Mouse (Mus musculus) midbrain, postnatal 0 days (tissue): ENCODE measurements around the gene Larp7. TPM values are rescaled to one million over a fixed set of nuclear protein-coding genes. Genes with fewer than 3 reads are reported as not detected.

ENCODE experiments used
- ATAC-seq: fragments of 200-750 bp; cut with Nextera tagmentation; 2 replicates; pipeline ENCODE4 v1.8.0; 2017; ENCODE audit warnings: moderate number of reproducible peaks, mild to moderate bottlenecking, moderate TSS enrichment, moderate library complexity; ENCODE audit not compliant: low FRiP score
- DNase-seq: peaks from one replicate; pipeline ENCODE4 v3.0.0-alpha.2; 2015; ENCODE audit warnings: low spot score
- H3K27ac ChIP-seq: fragments of 300-500 bp; sonication (generic); 2 replicates; pipeline ENCODE4 v1.5.1; 2014; ENCODE audit warnings: low read depth, mild to moderate bottlenecking, low read length, mixed read lengths
- H3K27me3 ChIP-seq: fragments of 300-500 bp; sonication (generic); 2 replicates; pipeline ENCODE4 v1.6.1; 2014; ENCODE audit warnings: low read length, control low read depth, mixed read lengths; ENCODE audit not compliant: insufficient read depth
- H3K36me3 ChIP-seq: fragments of 300-500 bp; sonication (generic); 2 replicates; pipeline ENCODE4 v1.6.1; 2014; ENCODE audit warnings: low read length, control low read depth, mixed read lengths; ENCODE audit not compliant: insufficient read depth
- H3K4me1 ChIP-seq: fragments of 300-500 bp; sonication (generic); 2 replicates; pipeline ENCODE4 v1.6.1; 2014; ENCODE audit warnings: mild to moderate bottlenecking, control low read depth, antibody characterized with exemption, low read length, mixed read lengths; ENCODE audit not compliant: insufficient read depth
- H3K4me2 ChIP-seq: fragments of 300-500 bp; sonication (generic); 2 replicates; pipeline ENCODE4 v1.6.1; 2014; ENCODE audit warnings: low read depth, mild to moderate bottlenecking, low read length, mixed read lengths; ENCODE audit not compliant: poor library complexity, severe bottlenecking
- H3K4me3 ChIP-seq: fragments of 300-500 bp; sonication (generic); 2 replicates; pipeline ENCODE4 v1.5.1; 2014; ENCODE audit warnings: low read depth, mild to moderate bottlenecking, low read length, moderate library complexity
- H3K9ac ChIP-seq: fragments of 300-500 bp; sonication (generic); replicated peaks from 2 replicates; pipeline ENCODE4 v1.6.1; 2014; ENCODE audit warnings: mild to moderate bottlenecking, low read length, moderate library complexity, mixed read lengths; ENCODE audit not compliant: poor library complexity, severe bottlenecking
- H3K9me3 ChIP-seq: fragments of 300-500 bp; sonication (generic); 2 replicates; pipeline ENCODE4 v1.6.1; 2016; ENCODE audit warnings: low read length, control low read depth
- CTCF ChIP-seq: IDR thresholded peaks from 2 replicates; pipeline ENCODE4 v1.5.1; 2016; ENCODE audit warnings: antibody characterized with exemption, mild to moderate bottlenecking
- WGBS: fragments of 180-500 bp; shearing (Covaris S2); extraction: QIAGEN DNeasy Blood & Tissue Kit; methylation state at CpG from one replicate; pipeline ENCODE4 v1.1.7; 2014; 5-methylcytosine and 5-hydroxymethylcytosine counted together
- polyA plus RNA-seq: library from polyadenylated mRNA; unstranded; fragments of >200 nt; fragmentation: Nextera tagmentation; extraction: Ambion mirVana; gene quantifications from 2 replicates; pipeline ENCODE4 v1.2.1, GENCODE M21; 2015
- total RNA-seq: library from RNA; depleted of rRNA; stranded (reverse); fragments of >200 nt; gene quantifications from 2 replicates; pipeline ENCODE4 v1.2.3, GENCODE M21; 2014

The Larp7 gene
- total and polyA plus RNA-seq, 2 experiments from 2014 or later, result 9.0 to 31.8 TPM

DNA sequence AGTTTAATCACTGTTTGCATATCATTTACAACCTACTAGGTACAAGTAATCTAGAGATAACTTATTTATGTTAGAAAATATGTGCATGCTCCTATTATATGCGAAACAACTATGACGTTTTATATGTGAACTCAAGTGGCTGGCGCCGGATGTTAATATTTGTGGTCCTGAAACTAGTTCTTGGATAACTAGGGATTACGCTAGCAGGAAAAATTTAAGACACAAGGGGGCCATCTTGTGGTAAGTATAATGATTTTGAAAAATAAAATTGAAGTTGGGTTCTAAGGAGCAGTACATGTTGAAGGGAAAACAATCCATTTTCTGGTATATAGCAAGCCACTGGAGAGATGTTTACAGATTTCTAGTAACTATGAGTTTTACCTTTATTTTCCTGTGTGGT lies 1.6 kb upstream of the Larp7 start:
- Histone ChIP-seq H3K9me3 (no peaks in the 10 kb centered on the region), H3K27me3 (no peaks in the 10 kb centered on the region), H3K4me3 (no peak overlapping the region), H3K4me2 (no peak overlapping the region), H3K27ac (no peak overlapping the region), H3K4me1 (no peaks in the 10 kb centered on the region), H3K36me3 (no peaks in the 10 kb centered on the region), H3K9ac (no peak overlapping the region)
- ATAC-seq (no peak), DNase-seq (peak; percentile 51)
- TF ChIP-seq CTCF, result peak; percentile 67
- 44% methylated on average over 5 of the region's 5 CpGs for WGBS

- H3K9me3 ChIP-seq, result no peaks in the 10 kb centered on the region
- ATAC-seq (no peak; the same call in 1 of the 2 replicates), DNase-seq (no peak)
- TF ChIP-seq CTCF, result no peak
- H3K27ac ChIP-seq, result no peak overlapping the region
- H3K4me3 ChIP-seq, result peak overlapping the region; percentile 70
- peak overlapping the region; percentile 48 for H3K9ac ChIP-seq
- H3K36me3 ChIP-seq, result no peaks in the 10 kb centered on the region
- no peaks in the 10 kb centered on the region for H3K27me3 ChIP-seq
- H3K4me1 ChIP-seq, result no peaks in the 10 kb centered on the region
- peak overlapping the region; percentile 86 for H3K4me2 ChIP-seq
- WGBS, result 1% methylated on average over 4 of the region's 4 CpGs
Observed at GRCm38 (mm10) chr3:127553720-127554043, 533 bp upstream of the Larp7 start.

GRCm38 (mm10) chr3:127552434-127552972 lies 646 bp downstream of the Larp7 start:
- 5% methylated on average over 10 of the region's 13 CpGs for WGBS
- TF ChIP-seq CTCF, result no peak
- H3K27me3 ChIP-seq, result no peaks in the 10 kb centered on the region
- H3K36me3 ChIP-seq, result no peaks in the 10 kb centered on the region
- peak overlapping the region; percentile 93 for H3K27ac ChIP-seq
- no peak for DNase-seq
- no peaks in the 10 kb centered on the region for H3K4me1 ChIP-seq
- H3K9me3 ChIP-seq, result no peaks in the 10 kb centered on the region
- ATAC-seq, result no peak
- peak overlapping the region; percentile 64; the same call in 1 of the 2 replicates for H3K9ac ChIP-seq
- H3K4me3 ChIP-seq, result peak overlapping the region; percentile 70
- H3K4me2 ChIP-seq, result peak overlapping the region; percentile 57

DNA sequence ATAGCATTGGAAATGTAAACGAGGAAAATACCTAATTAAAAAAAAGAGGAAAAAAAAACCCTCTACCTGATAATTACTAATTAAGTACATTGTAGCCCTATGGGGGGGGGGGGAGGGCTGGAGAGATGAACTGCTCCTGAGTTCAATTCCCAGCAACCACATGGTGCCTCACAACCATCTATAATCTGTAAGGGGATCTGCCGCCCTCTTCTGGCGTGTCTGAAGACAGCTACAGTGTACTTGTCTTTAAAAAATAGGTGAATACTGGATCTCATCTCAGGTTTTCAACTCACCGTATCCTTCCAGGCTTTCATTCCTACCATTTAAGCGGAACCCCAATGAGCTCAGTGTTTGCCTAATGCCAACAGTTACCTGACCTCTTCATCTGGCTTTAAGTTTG lies 5.3 kb downstream of the Larp7 start:
- WGBS, result 38% methylated on average over 5 of the region's 5 CpGs
- Histone ChIP-seq H3K9ac (no peak overlapping the region), H3K27me3 (no peaks in the 10 kb centered on the region), H3K4me1 (no peaks in the 10 kb centered on the region), H3K27ac (no peak overlapping the region), H3K4me3 (no peak overlapping the region), H3K9me3 (no peaks in the 10 kb centered on the region), H3K4me2 (no peak overlapping the region), H3K36me3 (no peaks in the 10 kb centered on the region; the same call in 1 of the 2 replicates)
- TF ChIP-seq CTCF, result peak; percentile 66
- no peak for ATAC-seq
- peak; percentile 36 for DNase-seq

DNA sequence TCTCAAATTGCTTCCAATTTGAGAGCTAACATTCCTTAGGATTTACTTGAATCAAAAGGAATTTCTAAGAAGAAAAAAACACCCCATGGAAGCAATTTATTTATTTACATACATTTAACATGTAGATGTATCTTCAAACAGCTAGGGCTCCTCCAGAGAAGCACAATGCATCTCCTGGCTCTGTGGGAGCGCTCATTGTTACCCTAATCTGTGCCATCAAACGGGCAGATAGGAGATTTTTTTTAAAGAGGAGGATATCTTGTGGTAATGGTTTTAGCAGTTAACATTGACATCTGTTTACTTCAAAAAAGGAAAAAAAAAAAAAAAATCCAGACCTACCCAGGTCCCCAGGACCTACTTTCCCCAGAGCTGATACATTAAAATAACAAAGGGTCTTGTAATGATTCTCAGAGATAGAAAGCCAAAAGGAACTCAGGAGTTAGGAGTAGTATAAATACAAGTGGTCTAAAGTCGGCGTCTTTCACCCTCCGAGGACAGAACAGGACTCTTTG lies 8.5 kb downstream of the Larp7 start:
- Histone ChIP-seq H3K27ac (no peak overlapping the region), H3K36me3 (no peaks in the 10 kb centered on the region; the same call in 1 of the 2 replicates), H3K9me3 (no peaks in the 10 kb centered on the region), H3K4me3 (no peak overlapping the region), H3K4me2 (no peak overlapping the region), H3K9ac (no peak overlapping the region), H3K27me3 (no peaks in the 10 kb centered on the region), H3K4me1 (no peaks in the 10 kb centered on the region)
- WGBS, result 22% methylated on average over 5 of the region's 5 CpGs
- no peak for TF ChIP-seq CTCF
- ATAC-seq, result no peak
- DNase-seq, result no peak

DNA sequence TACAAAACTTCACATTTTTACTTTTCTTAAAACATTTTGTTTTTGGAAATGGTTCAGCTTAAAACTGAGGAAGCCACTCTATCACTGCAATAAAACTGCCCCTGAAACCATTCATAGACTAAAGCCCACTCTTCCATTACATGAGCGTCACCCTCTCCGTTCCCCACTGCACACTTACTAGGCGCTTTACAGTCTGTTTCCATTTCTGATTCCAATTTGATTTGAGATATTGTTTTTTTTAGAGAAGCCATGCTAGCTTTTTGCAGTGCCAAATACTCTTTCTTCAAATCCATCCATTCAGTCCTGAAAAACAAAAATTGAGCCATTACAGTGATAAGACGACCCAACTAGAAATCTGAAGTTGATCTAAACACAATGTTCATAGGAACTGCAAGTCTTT lies 9.2 kb downstream of the Larp7 start:
- Histone ChIP-seq H3K4me1 (no peaks in the 10 kb centered on the region), H3K36me3 (no peaks in the 10 kb centered on the region; the same call in 1 of the 2 replicates), H3K4me2 (no peak overlapping the region), H3K27me3 (no peaks in the 10 kb centered on the region), H3K4me3 (no peak overlapping the region), H3K9me3 (no peaks in the 10 kb centered on the region), H3K9ac (no peak overlapping the region), H3K27ac (no peak overlapping the region)
- WGBS, result 81% methylated on average over 4 of the region's 4 CpGs
- no peak for TF ChIP-seq CTCF
- DNase-seq, result no peak
- no peak for ATAC-seq
